Mouse (Mus musculus) kidney, embryonic 14.5 days (tissue): ENCODE measurements at regions not wholly inside any gene's neighbourhood (a gene's known extent, or its start where the extent isn't known, plus 50 kb on each side); places are given as distances from the start of the nearest gene placed in this dataset.

Source experiments
- ATAC-seq: fragments of 200-750 bp; cut with Nextera tagmentation; 2 replicates; pipeline ENCODE4 v1.8.0; 2017; ENCODE audit warnings: moderate number of reproducible peaks, mild to moderate bottlenecking, moderate TSS enrichment, moderate library complexity; ENCODE audit not compliant: low FRiP score, low TSS enrichment
- H3K27ac ChIP-seq: fragments of 300-500 bp; sonication (generic); 2 replicates; pipeline ENCODE4 v1.5.1; 2014; ENCODE audit warnings: low read depth, mild to moderate bottlenecking, low read length, moderate library complexity, mixed read lengths
- H3K27me3 ChIP-seq: fragments of 300-500 bp; sonication (generic); 2 replicates; pipeline ENCODE4 v1.6.1; 2014; ENCODE audit warnings: mild to moderate bottlenecking, low read length; ENCODE audit not compliant: control insufficient read depth, insufficient read depth
- H3K36me3 ChIP-seq: fragments of 300-500 bp; sonication (generic); 2 replicates; pipeline ENCODE4 v1.6.1; 2014; ENCODE audit warnings: low read length, mixed read lengths; ENCODE audit not compliant: control insufficient read depth, insufficient read depth
- H3K4me1 ChIP-seq: fragments of 300-500 bp; sonication (generic); 2 replicates; pipeline ENCODE4 v1.6.1; 2014; ENCODE audit warnings: low read length, mixed read lengths; ENCODE audit not compliant: control insufficient read depth, insufficient read depth
- H3K4me2 ChIP-seq: fragments of 300-500 bp; sonication (generic); replicated peaks from 2 replicates; pipeline ENCODE4 v1.6.1; 2014; ENCODE audit warnings: low read depth, mild to moderate bottlenecking, low read length
- H3K4me3 ChIP-seq: fragments of 300-500 bp; sonication (generic); 2 replicates; pipeline ENCODE4 v1.5.1; 2014; ENCODE audit warnings: mild to moderate bottlenecking, low read length
- H3K9ac ChIP-seq: fragments of 300-500 bp; sonication (generic); 2 replicates; pipeline ENCODE4 v1.6.1; 2014; ENCODE audit warnings: low read depth, mild to moderate bottlenecking, low read length, moderate library complexity
- H3K9me3 ChIP-seq: fragments of 300-500 bp; sonication (generic); 2 replicates; pipeline ENCODE4 v1.6.1; 2016; ENCODE audit warnings: low read length; ENCODE audit not compliant: control insufficient read depth
- WGBS: fragments of 180-500 bp; shearing (Covaris S2); extraction: QIAGEN DNeasy Blood & Tissue Kit; methylation state at CpG from one replicate; pipeline ENCODE4 v1.1.7; 2014; 5-methylcytosine and 5-hydroxymethylcytosine counted together

DNA sequence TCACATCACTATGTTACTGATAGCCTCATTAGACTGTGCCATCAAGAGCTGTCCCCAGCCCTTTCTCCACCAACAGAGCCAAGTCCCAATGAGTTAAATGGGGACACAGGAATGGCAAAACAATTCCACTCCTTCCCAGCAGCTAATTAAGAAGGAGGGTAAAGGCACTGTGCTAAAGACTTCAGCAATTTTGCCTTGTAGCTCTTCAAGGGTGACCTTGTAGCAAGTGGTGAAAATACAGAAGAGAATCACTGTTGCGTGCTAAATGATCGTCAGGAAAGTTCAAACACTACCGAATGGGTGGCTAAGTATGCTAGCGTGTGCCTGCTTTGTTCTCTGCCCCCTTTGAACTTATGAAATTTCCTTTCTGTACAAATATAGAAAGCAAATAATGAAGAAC is 519.9 kb upstream of the Apob start:
- Histone ChIP-seq H3K4me1 (no peaks in the 10 kb centered on the region), H3K4me2 (no peak overlapping the region), H3K36me3 (no peaks in the 10 kb centered on the region), H3K9ac (no peak overlapping the region), H3K9me3 (no peaks in the 10 kb centered on the region), H3K27me3 (no peaks in the 10 kb centered on the region), H3K27ac (no peak overlapping the region), H3K4me3 (no peak overlapping the region)
- ATAC-seq = no peak
- 66% methylated on average over 4 of the region's 4 CpGs for WGBS

GRCm38 (mm10) chr12:7464947-7465346 is 512.5 kb upstream of the Apob start:
- Histone ChIP-seq H3K4me2 (no peak overlapping the region), H3K27ac (no peak overlapping the region), H3K36me3 (no peaks in the 10 kb centered on the region), H3K9me3 (no peaks in the 10 kb centered on the region), H3K9ac (no peak overlapping the region), H3K27me3 (no peaks in the 10 kb centered on the region), H3K4me1 (no peaks in the 10 kb centered on the region), H3K4me3 (no peak overlapping the region)
- ATAC-seq = no peak
- 15% methylated on average over 1 of the region's 1 CpGs for WGBS

GRCm38 (mm10) chr12:7512579-7513248 is 464.7 kb upstream of the Apob start:
- no peak overlapping the region for H3K4me3 ChIP-seq
- H3K9ac ChIP-seq = no peak overlapping the region
- 89% methylated on average over 12 of the region's 12 CpGs for WGBS
- no peak overlapping the region for H3K4me2 ChIP-seq
- no peaks in the 10 kb centered on the region for H3K9me3 ChIP-seq
- no peaks in the 10 kb centered on the region for H3K36me3 ChIP-seq
- no peak overlapping the region for H3K27ac ChIP-seq
- no peak for ATAC-seq
- no peaks in the 10 kb centered on the region for H3K27me3 ChIP-seq
- H3K4me1 ChIP-seq = no peaks in the 10 kb centered on the region

GRCm38 (mm10) chr12:7537389-7537788 is 440.1 kb upstream of the Apob start:
- H3K9ac ChIP-seq = no peak overlapping the region
- no peak overlapping the region for H3K4me3 ChIP-seq
- ATAC-seq = no peak
- no peaks in the 10 kb centered on the region for H3K36me3 ChIP-seq
- H3K27ac ChIP-seq = no peak overlapping the region
- no peaks in the 10 kb centered on the region for H3K4me1 ChIP-seq
- H3K27me3 ChIP-seq = no peaks in the 10 kb centered on the region
- no peak overlapping the region for H3K4me2 ChIP-seq
- H3K9me3 ChIP-seq = no peaks in the 10 kb centered on the region

- Histone ChIP-seq H3K9me3 (no peaks in the 10 kb centered on the region), H3K36me3 (no peaks in the 10 kb centered on the region), H3K4me2 (no peak overlapping the region), H3K9ac (no peak overlapping the region), H3K4me3 (no peak overlapping the region), H3K4me1 (no peaks in the 10 kb centered on the region), H3K27me3 (no peaks in the 10 kb centered on the region), H3K27ac (no peak overlapping the region)
- no peak for ATAC-seq
- 51% methylated on average over 8 of the region's 8 CpGs for WGBS
These were observed 434.0 kb upstream of the Apob start for GRCm38 (mm10) chr12:7543281-7543981.

- H3K4me1 ChIP-seq = no peaks in the 10 kb centered on the region
- H3K4me2 ChIP-seq = no peak overlapping the region
- no peaks in the 10 kb centered on the region for H3K36me3 ChIP-seq
- no peaks in the 10 kb centered on the region for H3K9me3 ChIP-seq
- no peaks in the 10 kb centered on the region for H3K27me3 ChIP-seq
- WGBS = 71% methylated on average over 1 of the region's 1 CpGs
- no peak for ATAC-seq
- H3K9ac ChIP-seq = no peak overlapping the region
- H3K4me3 ChIP-seq = no peak overlapping the region
- H3K27ac ChIP-seq = no peak overlapping the region
These were observed 428.7 kb upstream of the Apob start for GRCm38 (mm10) chr12:7548759-7549158.

- 92% methylated on average over 1 of the region's 1 CpGs for WGBS
- no peak for ATAC-seq
- no peak overlapping the region for H3K9ac ChIP-seq
- no peak overlapping the region for H3K4me3 ChIP-seq
- no peak overlapping the region for H3K4me2 ChIP-seq
- H3K27ac ChIP-seq = no peak overlapping the region
- H3K27me3 ChIP-seq = no peaks in the 10 kb centered on the region
- no peaks in the 10 kb centered on the region for H3K9me3 ChIP-seq
- H3K36me3 ChIP-seq = no peaks in the 10 kb centered on the region
- H3K4me1 ChIP-seq = no peaks in the 10 kb centered on the region
These were observed 417.2 kb upstream of the Apob start for GRCm38 (mm10) chr12:7560245-7560644.

DNA sequence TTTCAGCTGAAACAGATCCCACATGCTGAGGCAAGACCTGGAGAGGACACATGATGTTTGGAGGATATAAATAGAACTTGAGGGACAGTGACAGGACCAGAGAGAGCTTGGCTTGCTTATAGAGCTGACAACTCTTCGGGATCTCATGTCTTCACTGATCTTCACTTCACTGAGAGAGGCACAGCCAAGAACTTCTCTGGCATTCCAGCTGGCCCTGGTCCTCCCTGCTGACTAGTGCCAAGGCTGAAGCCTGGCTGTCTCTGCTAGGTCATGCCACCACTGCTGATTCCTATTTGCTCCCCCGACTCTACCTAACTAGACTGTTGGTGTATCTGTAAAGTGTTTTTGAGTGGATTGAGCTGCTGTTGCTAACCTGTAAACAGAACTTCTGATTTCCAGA is 401.4 kb upstream of the Apob start:
- Histone ChIP-seq H3K27me3 (no peaks in the 10 kb centered on the region), H3K9ac (no peak overlapping the region), H3K9me3 (no peaks in the 10 kb centered on the region), H3K4me3 (no peak overlapping the region), H3K4me1 (no peaks in the 10 kb centered on the region), H3K36me3 (no peaks in the 10 kb centered on the region), H3K27ac (no peak overlapping the region), H3K4me2 (no peak overlapping the region)
- no peak for ATAC-seq
- WGBS = 94% methylated on average over 2 of the region's 2 CpGs

DNA sequence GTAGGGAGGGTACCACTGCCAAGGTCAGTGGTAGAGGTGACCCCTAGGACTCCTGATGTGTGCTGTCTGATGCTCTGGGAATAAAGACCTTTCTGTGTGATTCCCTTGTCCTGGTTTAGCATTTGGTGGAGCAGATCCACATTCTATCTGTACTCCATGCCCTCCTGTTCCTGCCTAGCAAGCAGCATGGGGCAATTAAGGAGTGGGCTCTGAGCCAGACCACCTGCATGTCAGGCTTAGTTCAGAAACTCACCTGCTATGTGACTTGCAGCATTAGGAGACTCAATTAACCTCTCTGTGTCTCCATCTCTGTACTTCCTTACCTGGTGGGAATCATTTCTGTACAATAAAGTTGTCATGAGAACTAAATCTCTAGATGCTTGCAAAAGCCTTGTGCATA is 389.9 kb upstream of the Apob start:
- no peak overlapping the region for H3K27ac ChIP-seq
- no peak overlapping the region for H3K9ac ChIP-seq
- no peak for ATAC-seq
- H3K27me3 ChIP-seq = no peaks in the 10 kb centered on the region
- H3K4me3 ChIP-seq = no peak overlapping the region
- no peak overlapping the region for H3K4me2 ChIP-seq
- H3K4me1 ChIP-seq = no peaks in the 10 kb centered on the region
- H3K36me3 ChIP-seq = no peaks in the 10 kb centered on the region
- no peaks in the 10 kb centered on the region for H3K9me3 ChIP-seq
